Mouse (Mus musculus): ENCODE data around the gene Procr. TPM values are rescaled to one million over a fixed set of nuclear protein-coding genes. Genes with fewer than 3 reads are reported as not detected.

Gene Procr
- polyA plus RNA-seq, 1 experiment, result 0.06 TPM

DNA sequence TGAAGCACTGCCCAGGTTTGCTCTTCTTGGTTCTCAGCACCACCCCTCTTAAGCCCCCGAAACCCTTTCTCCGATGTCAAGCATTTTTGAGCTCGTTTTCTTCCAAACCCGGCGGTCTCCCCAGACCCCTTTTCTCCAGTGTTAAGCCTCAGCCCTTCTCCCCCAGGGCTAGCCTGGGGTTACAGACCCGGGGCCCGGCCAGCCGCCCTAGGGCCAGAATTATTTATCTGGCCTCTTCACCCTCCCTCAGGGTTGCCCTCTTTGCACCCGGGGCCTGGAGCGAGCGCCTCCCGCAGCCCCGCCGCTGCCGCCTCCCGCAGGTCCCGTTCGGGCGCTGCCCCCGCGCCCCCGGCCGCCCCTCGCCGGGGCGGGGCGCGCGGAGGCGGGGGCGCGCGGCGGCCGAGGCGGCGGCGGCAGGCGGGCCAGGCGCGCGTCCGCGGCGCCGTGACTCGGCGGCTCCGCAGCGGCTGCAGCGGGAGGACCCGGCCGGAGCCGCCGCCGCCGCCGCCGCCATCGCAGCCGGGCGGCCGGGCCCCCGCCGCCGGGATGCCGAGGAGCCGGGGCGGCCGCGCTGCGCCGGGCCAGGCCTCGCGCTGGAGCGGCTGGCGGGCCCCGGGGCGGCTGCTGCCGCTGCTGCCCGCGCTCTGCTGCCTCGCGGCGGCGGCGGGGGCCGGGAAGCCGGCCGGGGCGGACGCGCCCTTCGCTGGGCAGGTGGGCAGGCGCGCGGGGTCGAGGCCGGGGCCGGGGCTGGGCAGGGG, 24.2 kb downstream of the Procr start, which contains the start of gene Mmp24:
TSS of gene Mmp24 (plus strand) at position 416 of the 758 bp plus-strand sequence.
- no peaks in the 10 kb centered on the region; the same call in 1 of the 2 replicates for H3K9me3 ChIP-seq (ENCODE audit: control insufficient read depth, low read length)
- H3K4me1 ChIP-seq (ENCODE audit: control insufficient read depth), result peaks cover 2% of the 10 kb centered on the region
- peaks cover 72% of the 10 kb centered on the region for H3K27me3 ChIP-seq (ENCODE audit: control insufficient read depth)
- TF ChIP-seq TAL1 (IDR thresholded peaks at IDR 0.05; ENCODE audit: low read length), result no peak
- TF ChIP-seq GATA1 (IDR thresholded peaks at IDR 0.05; ENCODE audit: low read length), result no peak
- no peaks in the 10 kb centered on the region for H3K36me3 ChIP-seq (ENCODE audit: control insufficient read depth)
- H3K4me3 ChIP-seq (replicated peaks), result no peak within 1 kb of the TSS

DNA sequence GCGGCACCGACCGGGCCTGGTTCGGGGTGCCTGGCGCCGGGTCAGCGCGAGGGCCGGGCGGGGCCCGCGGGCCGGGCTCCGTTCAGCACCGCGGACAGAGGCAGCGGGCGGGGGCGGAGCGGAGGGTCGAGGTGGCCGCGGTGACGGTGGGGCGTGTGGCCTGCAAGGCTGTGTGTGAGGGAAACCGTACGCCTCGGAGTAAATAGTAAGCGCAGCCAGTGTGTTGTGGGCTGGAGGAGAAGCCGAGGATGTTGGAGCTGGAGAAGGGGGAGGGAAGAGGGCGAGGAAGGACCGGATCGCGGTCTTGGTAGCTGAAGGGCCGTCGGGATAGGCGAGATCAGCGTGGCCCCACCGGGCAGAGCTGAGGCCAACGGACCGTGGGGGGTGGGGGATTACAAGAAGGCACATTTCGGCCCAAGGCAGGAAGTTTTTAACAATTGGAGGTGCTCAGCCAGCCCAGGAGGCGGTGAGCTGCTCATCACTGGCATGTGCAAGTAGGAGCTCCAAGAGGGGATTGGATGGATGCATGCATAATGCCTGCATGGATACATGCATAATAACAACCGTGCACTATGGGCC, 24.9 kb downstream of the Procr start:
- Histone ChIP-seq H3K4me1 (ENCODE audit: control insufficient read depth) (peaks cover 2% of the 10 kb centered on the region), H3K9me3 (ENCODE audit: control insufficient read depth, low read length) (no peaks in the 10 kb centered on the region; the same call in 1 of the 2 replicates), H3K27me3 (ENCODE audit: control insufficient read depth) (peaks cover 72% of the 10 kb centered on the region), H3K36me3 (ENCODE audit: control insufficient read depth) (no peaks in the 10 kb centered on the region), H3K4me3 (replicated peaks) (no peak overlapping the region)
- TF ChIP-seq TAL1 (IDR thresholded peaks at IDR 0.05; ENCODE audit: low read length) (no peak), GATA1 (IDR thresholded peaks at IDR 0.05; ENCODE audit: low read length) (no peak)

DNA sequence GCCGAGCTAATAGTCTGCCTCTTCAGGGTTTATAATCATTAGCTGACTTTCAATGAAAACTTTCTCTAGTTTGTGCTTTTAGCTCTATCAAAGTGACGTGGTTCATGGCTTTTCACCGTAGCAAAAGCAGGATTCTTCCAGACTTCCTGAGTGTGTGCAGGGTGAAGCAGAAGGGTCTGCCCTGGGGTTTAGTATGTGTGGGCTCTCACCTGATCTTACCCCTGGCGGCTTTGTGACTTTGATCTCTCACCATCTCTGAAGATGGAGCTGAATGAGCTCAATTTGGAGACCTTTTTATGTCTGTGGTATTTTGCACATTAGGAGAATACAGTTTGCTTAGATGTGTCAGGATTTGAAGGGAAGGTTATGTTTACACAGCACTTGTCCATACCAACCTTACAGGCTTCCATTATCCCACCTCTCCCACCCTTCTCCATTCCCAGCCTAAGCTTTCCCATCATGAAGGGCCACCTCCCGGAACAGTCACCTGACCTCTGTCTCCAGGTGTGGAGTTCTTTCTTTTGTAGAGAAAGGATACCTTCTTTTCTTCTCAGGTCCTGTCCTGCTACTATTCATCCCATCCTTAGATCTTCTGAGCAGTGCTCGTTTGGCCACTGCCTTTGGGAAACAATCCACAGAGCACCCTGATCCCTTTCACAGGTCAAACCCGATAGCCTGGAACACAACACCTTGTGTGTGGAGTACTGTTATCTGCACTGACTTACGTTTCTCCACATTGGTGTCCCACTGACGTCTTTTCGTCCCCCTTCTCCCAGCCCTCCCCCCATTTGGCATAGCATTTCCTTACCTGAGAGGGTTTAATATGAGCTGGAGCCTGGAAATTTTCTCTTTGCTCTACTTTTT, 26.1 kb downstream of the Procr start:
- peaks cover 68% of the 10 kb centered on the region for H3K27me3 ChIP-seq (ENCODE audit: control insufficient read depth)
- H3K9me3 ChIP-seq (ENCODE audit: control insufficient read depth, low read length), result no peaks in the 10 kb centered on the region; the same call in 1 of the 2 replicates
- no peaks in the 10 kb centered on the region for H3K36me3 ChIP-seq (ENCODE audit: control insufficient read depth)
- TF ChIP-seq TAL1 (IDR thresholded peaks at IDR 0.05; ENCODE audit: low read length), result no peak
- TF ChIP-seq GATA1 (IDR thresholded peaks at IDR 0.05; ENCODE audit: low read length), result no peak
- peaks cover 2% of the 10 kb centered on the region for H3K4me1 ChIP-seq (ENCODE audit: control insufficient read depth)
- no peak overlapping the region for H3K4me3 ChIP-seq (replicated peaks)

DNA sequence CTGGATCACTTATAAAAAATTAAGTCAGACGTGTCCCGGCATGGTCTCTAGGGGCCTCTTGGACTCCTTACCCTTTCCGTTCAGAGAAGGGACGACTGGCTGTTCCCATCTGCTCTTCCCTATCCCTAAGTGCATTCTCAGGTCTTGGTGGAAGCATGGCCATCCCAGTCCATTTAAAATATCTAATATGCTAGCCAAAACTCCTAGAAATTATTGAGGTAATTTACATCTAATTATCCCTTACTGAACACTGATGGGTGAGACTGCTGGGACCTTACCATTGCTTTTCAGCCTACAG, 26.7 kb downstream of the Procr start:
- Histone ChIP-seq H3K9me3 (ENCODE audit: control insufficient read depth, low read length) (no peaks in the 10 kb centered on the region; the same call in 1 of the 2 replicates), H3K4me1 (ENCODE audit: control insufficient read depth) (peaks cover 2% of the 10 kb centered on the region), H3K27me3 (ENCODE audit: control insufficient read depth) (peaks cover 64% of the 10 kb centered on the region), H3K4me3 (replicated peaks) (no peak overlapping the region), H3K36me3 (ENCODE audit: control insufficient read depth) (no peaks in the 10 kb centered on the region)
- TF ChIP-seq GATA1 (IDR thresholded peaks at IDR 0.05; ENCODE audit: low read length), result no peak
- no peak for TF ChIP-seq TAL1 (IDR thresholded peaks at IDR 0.05; ENCODE audit: low read length)

DNA sequence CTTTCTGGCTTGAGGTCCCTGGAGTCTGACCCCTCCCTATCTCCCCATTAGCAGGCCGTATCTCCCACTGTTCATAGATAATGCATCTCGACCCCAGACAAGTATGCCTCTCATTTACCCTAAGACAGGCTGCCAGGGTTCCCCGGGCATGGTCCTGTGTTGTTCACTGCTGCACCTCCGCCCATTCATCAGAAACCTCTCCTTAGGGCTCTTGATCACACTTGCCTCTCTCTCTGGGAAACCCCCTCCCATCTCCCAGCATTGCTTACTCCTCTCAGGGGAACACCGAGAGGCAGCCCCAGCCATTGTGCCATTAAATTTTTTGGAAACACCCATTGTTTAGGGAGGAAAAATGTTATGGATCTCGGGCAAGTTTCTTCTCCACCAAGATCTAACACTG, 27.1 kb downstream of the Procr start:
- TF ChIP-seq TAL1 (IDR thresholded peaks at IDR 0.05; ENCODE audit: low read length) (no peak), GATA1 (IDR thresholded peaks at IDR 0.05; ENCODE audit: low read length) (no peak)
- H3K4me1 ChIP-seq (ENCODE audit: control insufficient read depth), result peaks cover 2% of the 10 kb centered on the region
- no peak overlapping the region for H3K4me3 ChIP-seq (replicated peaks)
- no peaks in the 10 kb centered on the region; the same call in 1 of the 2 replicates for H3K9me3 ChIP-seq (ENCODE audit: control insufficient read depth, low read length)
- H3K27me3 ChIP-seq (ENCODE audit: control insufficient read depth), result peaks cover 61% of the 10 kb centered on the region
- no peaks in the 10 kb centered on the region for H3K36me3 ChIP-seq (ENCODE audit: control insufficient read depth)

DNA sequence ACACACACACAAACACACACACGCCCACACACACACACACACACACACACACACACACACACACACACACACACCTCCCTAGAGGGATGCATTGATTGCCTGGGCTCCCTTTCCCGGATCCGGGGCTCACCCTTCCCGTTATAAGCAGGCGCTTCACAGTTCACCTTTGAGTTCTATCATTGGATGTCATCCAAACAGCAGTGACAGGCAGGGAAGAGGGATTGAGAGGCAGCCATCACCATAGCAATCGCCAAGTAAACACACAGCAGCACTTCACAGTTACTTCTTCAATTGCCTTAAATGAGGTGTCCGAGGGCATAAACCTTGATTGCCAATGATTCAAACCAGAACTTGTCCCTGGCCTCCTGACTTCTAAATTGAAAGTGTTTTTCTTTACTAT, 28.1 kb downstream of the Procr start:
- Histone ChIP-seq H3K4me1 (ENCODE audit: control insufficient read depth) (peaks cover 2% of the 10 kb centered on the region), H3K4me3 (replicated peaks) (no peak overlapping the region), H3K9me3 (ENCODE audit: control insufficient read depth, low read length) (no peaks in the 10 kb centered on the region; the same call in 1 of the 2 replicates), H3K27me3 (ENCODE audit: control insufficient read depth) (peaks cover 50% of the 10 kb centered on the region), H3K36me3 (ENCODE audit: control insufficient read depth) (no peaks in the 10 kb centered on the region)
- no peak for TF ChIP-seq TAL1 (IDR thresholded peaks at IDR 0.05; ENCODE audit: low read length)
- no peak for TF ChIP-seq GATA1 (IDR thresholded peaks at IDR 0.05; ENCODE audit: low read length)

DNA sequence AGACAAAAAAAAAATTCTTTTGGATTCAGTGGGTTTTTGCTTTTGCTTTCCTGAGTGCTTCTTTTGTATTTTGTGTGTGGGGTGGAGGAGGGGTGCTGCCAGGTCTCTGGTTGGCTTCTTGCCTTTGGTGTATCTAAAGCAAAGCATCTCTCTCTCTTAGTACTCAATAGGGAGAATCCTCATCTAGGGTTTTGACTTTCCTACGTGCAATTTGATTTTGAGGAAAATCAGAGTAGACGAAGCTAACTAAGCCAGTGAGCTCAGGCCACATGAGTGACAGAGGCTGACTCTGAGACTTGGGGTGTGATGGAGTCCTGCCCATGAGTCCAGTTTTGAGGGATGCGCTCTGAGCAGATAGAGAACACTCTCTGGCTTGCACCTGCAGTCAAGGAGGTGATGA, 28.6 kb downstream of the Procr start:
- Histone ChIP-seq H3K4me3 (replicated peaks) (no peak overlapping the region), H3K9me3 (ENCODE audit: control insufficient read depth, low read length) (no peaks in the 10 kb centered on the region; the same call in 1 of the 2 replicates), H3K4me1 (ENCODE audit: control insufficient read depth) (peaks cover 2% of the 10 kb centered on the region), H3K36me3 (ENCODE audit: control insufficient read depth) (no peaks in the 10 kb centered on the region), H3K27me3 (ENCODE audit: control insufficient read depth) (peaks cover 46% of the 10 kb centered on the region)
- no peak for TF ChIP-seq GATA1 (IDR thresholded peaks at IDR 0.05; ENCODE audit: low read length)
- TF ChIP-seq TAL1 (IDR thresholded peaks at IDR 0.05; ENCODE audit: low read length), result no peak

DNA sequence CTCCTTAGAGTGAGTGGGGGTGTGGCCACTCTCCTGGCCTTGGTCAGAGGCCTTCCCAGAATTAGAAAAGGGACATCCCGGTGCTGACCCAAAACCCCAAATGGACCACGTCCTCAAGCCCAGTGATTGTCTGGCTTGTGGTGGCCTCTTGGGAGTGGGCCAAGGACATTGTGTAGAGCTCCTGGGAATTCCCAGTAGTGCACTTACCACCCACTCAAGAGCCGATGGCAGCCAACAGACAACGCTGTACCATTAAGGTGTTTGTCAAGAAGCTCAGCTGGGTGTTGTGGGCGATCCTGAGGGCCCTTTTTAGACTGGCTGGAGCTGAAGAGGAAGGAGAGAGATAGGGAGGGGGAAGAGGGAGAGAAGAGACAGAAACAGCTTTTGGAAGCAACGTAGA, 33.6 kb downstream of the Procr start:
- Histone ChIP-seq H3K36me3 (ENCODE audit: control insufficient read depth) (no peaks in the 10 kb centered on the region), H3K27me3 (ENCODE audit: control insufficient read depth) (peaks cover 10% of the 10 kb centered on the region), H3K9me3 (ENCODE audit: control insufficient read depth, low read length) (no peaks in the 10 kb centered on the region), H3K4me3 (replicated peaks) (no peak overlapping the region), H3K4me1 (ENCODE audit: control insufficient read depth) (no peaks in the 10 kb centered on the region)
- TF ChIP-seq GATA1 (IDR thresholded peaks at IDR 0.05; ENCODE audit: low read length) (no peak), TAL1 (IDR thresholded peaks at IDR 0.05; ENCODE audit: low read length) (no peak)

DNA sequence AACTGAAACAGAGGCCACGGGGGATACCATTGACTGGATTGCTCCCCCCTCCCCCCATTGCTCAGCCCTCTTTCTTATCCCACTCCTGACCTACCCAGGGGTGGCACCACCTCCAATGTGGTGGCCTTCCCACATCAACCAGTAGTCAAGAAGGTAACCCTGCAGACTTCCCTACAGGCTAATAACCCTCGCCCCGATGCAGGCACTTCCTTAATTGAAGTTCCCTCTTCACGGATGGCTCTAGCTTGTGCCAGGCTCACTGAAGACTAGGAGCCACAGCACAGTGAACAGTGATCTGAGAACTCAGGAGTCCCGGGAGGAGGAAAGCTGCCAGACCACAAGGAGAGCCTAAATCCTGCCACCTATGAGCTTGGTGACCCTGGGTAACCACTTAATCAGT, 36.0 kb downstream of the Procr start:
- H3K4me1 ChIP-seq (ENCODE audit: control insufficient read depth), result no peaks in the 10 kb centered on the region
- peaks cover 15% of the 10 kb centered on the region; the same call in 1 of the 2 replicates for H3K27me3 ChIP-seq (ENCODE audit: control insufficient read depth)
- H3K4me3 ChIP-seq (replicated peaks), result no peak overlapping the region
- no peaks in the 10 kb centered on the region for H3K9me3 ChIP-seq (ENCODE audit: control insufficient read depth, low read length)
- H3K36me3 ChIP-seq (ENCODE audit: control insufficient read depth), result no peaks in the 10 kb centered on the region
- TF ChIP-seq TAL1 (IDR thresholded peaks at IDR 0.05; ENCODE audit: low read length) (no peak), GATA1 (IDR thresholded peaks at IDR 0.05; ENCODE audit: low read length) (no peak)
